Mouse (Mus musculus) midbrain, embryonic 15.5 days (tissue): ENCODE results near the gene Usp32. TPM values are rescaled to one million over a fixed set of nuclear protein-coding genes. Genes with fewer than 3 reads are reported as not detected.

Source experiments
- ATAC-seq: fragments of 200-750 bp; cut with Nextera tagmentation; replicated peaks from 2 replicates; pipeline ENCODE4 v1.8.0; 2017; ENCODE audit warnings: moderate TSS enrichment
- H3K27ac ChIP-seq: fragments of 300-500 bp; sonication (generic); 2 replicates; pipeline ENCODE4 v1.5.1; 2015; ENCODE audit warnings: mild to moderate bottlenecking, inconsistent platforms
- H3K27me3 ChIP-seq: fragments of 300-500 bp; sonication (generic); replicated peaks from 2 replicates; pipeline ENCODE4 v1.6.1; 2015; ENCODE audit warnings: inconsistent platforms
- H3K36me3 ChIP-seq: fragments of 300-500 bp; sonication (generic); replicated peaks from 2 replicates; pipeline ENCODE4 v1.6.1; 2015; ENCODE audit warnings: inconsistent platforms
- H3K4me1 ChIP-seq: fragments of 300-500 bp; sonication (generic); 2 replicates; pipeline ENCODE4 v1.6.1; 2015; ENCODE audit warnings: inconsistent platforms
- H3K4me2 ChIP-seq: fragments of 300-500 bp; sonication (generic); 2 replicates; pipeline ENCODE4 v1.6.1; 2015; ENCODE audit warnings: inconsistent platforms, mild to moderate bottlenecking, moderate library complexity
- H3K4me3 ChIP-seq: fragments of 300-500 bp; sonication (generic); 2 replicates; pipeline ENCODE4 v1.5.1; 2015; ENCODE audit warnings: mild to moderate bottlenecking, inconsistent platforms
- H3K9ac ChIP-seq: fragments of 300-500 bp; sonication (generic); 2 replicates; pipeline ENCODE4 v1.6.1; 2015; ENCODE audit warnings: mild to moderate bottlenecking, inconsistent platforms
- H3K9me3 ChIP-seq: fragments of 300-500 bp; sonication (generic); 2 replicates; pipeline ENCODE4 v1.6.1; 2016; ENCODE audit warnings: inconsistent platforms
- WGBS: fragments of 180-500 bp; shearing (Covaris S2); methylation state at CpG from one replicate; pipeline ENCODE4 v1.1.7; 2015; ENCODE audit warnings: mixed read lengths; 5-methylcytosine and 5-hydroxymethylcytosine counted together
- polyA plus RNA-seq: library from polyadenylated mRNA; unstranded; fragments of >200 nt; fragmentation: Nextera tagmentation; extraction: Ambion mirVana; gene quantifications from 2 replicates; pipeline ENCODE4 v1.2.1, GENCODE M21; 2015

The Usp32 gene
- polyA plus RNA-seq, 1 experiment from 2014 or later, result 12.7 TPM

DNA sequence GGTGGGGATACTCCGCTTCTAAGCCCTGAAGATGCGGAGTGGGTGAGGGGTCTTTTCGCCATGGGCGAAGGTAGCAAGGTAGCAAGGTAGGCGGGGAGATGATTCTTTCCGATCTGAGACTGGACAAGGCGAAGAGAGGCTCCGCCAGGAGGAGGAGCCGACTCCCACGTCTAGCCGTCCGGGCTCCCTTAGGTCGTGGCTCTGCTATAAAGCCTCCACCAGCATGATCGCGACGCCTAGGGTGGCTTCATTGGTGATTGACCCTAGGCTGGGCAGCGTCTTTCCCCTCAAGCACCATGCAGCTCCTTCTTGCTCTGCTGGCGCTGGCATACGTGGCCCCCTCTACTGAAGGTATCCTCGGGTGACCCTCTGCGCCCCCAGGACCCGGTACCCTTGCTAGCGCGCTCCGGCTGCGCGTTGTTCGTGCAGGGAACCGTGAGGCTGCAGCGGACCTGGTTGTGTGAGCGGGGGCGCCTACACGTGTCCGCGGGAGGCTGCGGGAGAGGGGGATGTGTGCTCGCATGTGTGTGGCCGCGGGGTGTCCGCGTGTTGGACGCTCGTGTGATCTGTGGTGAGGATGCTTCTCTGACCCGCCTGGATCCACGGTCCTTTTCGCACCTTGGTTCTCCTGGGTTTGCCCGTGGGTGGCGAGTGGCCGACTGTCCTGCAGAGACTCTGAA, 182.2 kb downstream of the Usp32 start, which contains the start of gene Car4:
Gene Car4, plus strand, starts transcription at position 196 of the 680 bp plus-strand sequence.
- Histone ChIP-seq H3K27me3 (peaks cover 46% of the 10 kb centered on the region), H3K4me1 (peaks cover 24% of the 10 kb centered on the region), H3K27ac (no peak within 1 kb of the TSS), H3K4me3 (peak within 1 kb of the TSS; percentile 38), H3K9ac (peak within 1 kb of the TSS; percentile 17), H3K36me3 (no peaks in the 10 kb centered on the region), H3K9me3 (no peaks in the 10 kb centered on the region), H3K4me2 (peak within 1 kb of the TSS; percentile 75)
- WGBS, result under 1% methylated on average over 49 of the region's 49 CpGs
- ATAC-seq, result no peak

DNA sequence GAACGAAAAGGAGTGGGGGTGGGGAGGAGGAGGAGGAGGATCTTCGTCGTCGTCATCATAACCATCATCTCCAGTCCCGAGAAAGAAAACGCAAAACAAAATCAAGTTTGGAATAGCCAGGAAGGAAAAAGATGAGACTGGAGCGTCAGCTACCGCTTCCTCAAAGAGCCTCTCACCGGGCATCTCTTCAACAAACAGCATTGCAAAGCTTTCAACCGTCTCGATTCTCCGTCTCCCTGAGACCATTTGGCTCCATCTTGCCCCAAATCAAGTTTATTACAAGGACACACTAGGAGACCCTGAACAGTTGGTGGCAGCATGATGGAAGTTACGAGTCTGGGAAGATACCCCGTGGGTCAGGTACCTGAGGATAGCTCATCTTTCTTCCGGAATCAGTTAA, 182.8 kb downstream of the Usp32 start:
- Histone ChIP-seq H3K27me3 (peaks cover 46% of the 10 kb centered on the region), H3K27ac (no peak overlapping the region), H3K9ac (no peak overlapping the region), H3K4me1 (peaks cover 24% of the 10 kb centered on the region), H3K9me3 (no peaks in the 10 kb centered on the region), H3K4me2 (peak overlapping the region; percentile 75), H3K36me3 (no peaks in the 10 kb centered on the region), H3K4me3 (peak overlapping the region; percentile 38)
- 9% methylated on average over 15 of the region's 15 CpGs for WGBS
- no peak for ATAC-seq

DNA sequence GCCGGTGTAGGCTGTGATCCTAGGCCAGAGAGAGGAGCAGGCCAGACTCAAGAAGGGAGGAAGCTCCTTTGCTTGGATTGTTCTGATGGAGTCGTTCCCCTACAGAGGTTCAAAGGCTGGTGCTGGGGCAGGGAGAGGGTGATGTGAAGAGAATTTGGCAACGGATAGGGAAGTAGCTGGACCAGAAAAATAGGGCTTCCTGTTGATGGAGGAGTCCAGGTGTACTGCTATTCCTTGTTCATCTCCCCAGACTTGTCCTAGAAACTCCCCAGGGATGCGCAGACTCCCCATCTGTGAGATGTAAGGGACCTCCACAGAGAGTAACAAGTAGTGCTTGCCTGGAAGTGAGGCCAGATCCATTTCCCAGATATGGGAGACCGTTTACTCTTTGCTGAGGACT, 183.6 kb downstream of the Usp32 start:
- Histone ChIP-seq H3K27ac (no peak overlapping the region), H3K4me2 (no peak overlapping the region), H3K9me3 (no peaks in the 10 kb centered on the region), H3K9ac (no peak overlapping the region), H3K36me3 (no peaks in the 10 kb centered on the region), H3K27me3 (peaks cover 46% of the 10 kb centered on the region), H3K4me3 (no peak overlapping the region), H3K4me1 (peaks cover 24% of the 10 kb centered on the region)
- WGBS, result 29% methylated on average over 5 of the region's 5 CpGs
- ATAC-seq, result no peak

DNA sequence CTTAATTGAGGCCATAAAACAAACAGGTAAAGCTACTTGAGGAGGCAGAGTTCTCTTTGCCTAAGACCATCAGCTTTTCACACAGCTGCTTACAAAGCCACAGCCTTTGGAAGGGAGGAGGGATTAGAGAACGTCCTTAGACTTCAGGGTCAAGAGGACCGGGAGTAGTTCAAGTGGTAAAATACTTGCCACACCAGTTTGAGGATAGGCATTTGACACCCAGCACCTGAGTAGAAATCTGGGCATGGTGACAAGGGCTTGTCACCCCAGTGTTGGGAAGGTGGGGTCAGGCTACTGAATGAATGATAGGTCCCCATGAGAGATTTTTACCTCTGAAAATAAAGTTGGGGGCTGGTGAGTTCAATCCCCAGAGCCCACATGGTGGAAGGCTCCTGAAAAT, 187.3 kb downstream of the Usp32 start:
- Histone ChIP-seq H3K9me3 (no peaks in the 10 kb centered on the region), H3K4me1 (peaks cover 7% of the 10 kb centered on the region), H3K4me3 (no peak overlapping the region), H3K9ac (no peak overlapping the region), H3K27ac (no peak overlapping the region), H3K27me3 (peaks cover 18% of the 10 kb centered on the region), H3K4me2 (no peak overlapping the region), H3K36me3 (no peaks in the 10 kb centered on the region)
- 25% methylated on average over 2 of the region's 2 CpGs for WGBS
- ATAC-seq, result no peak

DNA sequence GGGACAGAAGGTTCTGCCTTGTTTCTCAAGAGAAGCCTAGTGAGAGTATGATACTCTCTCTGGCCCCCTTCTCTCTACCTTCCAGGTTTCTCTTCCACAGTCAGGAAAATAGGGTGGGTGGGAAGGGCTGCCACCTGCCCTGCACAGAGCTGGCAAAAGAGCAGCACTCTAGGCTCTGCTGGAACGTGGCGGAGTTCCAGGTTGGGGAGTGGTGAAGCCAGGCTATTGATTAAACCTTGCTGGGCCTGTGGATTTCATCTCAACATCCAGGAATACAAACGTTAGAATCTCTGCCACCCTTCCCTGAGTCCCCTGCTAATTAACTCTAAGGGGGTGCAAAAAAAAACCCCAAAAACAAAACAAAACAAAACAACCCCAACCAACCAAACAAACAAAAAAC, 191.4 kb downstream of the Usp32 start:
- Histone ChIP-seq H3K36me3 (no peaks in the 10 kb centered on the region), H3K4me3 (no peak overlapping the region), H3K9me3 (no peaks in the 10 kb centered on the region), H3K4me1 (peaks cover 17% of the 10 kb centered on the region), H3K27me3 (no peaks in the 10 kb centered on the region), H3K9ac (no peak overlapping the region), H3K4me2 (no peak overlapping the region), H3K27ac (no peak overlapping the region)
- no peak for ATAC-seq
- WGBS, result 43% methylated on average over 3 of the region's 3 CpGs

DNA sequence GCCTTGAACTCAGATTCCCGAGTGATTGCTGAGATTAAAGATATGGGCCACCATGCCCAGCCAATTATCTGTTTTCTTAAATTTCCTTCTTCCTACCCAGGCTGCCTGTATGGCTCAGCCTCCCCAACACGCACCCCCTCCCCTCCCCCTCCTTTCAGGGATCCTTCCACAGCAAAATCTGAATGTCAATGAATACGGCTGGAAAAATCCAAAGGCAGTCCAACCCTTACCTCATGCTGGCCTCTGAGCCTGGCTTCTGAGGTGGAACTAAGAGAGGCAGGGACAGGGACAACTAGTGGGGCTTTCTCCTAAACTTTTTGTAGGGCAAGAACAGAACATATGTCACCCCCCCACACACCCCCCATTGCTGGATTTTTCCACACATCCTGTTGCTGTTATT, 191.8 kb downstream of the Usp32 start:
- Histone ChIP-seq H3K4me1 (peaks cover 20% of the 10 kb centered on the region), H3K36me3 (no peaks in the 10 kb centered on the region), H3K9ac (no peak overlapping the region), H3K4me3 (no peak overlapping the region), H3K27me3 (no peaks in the 10 kb centered on the region), H3K4me2 (no peak overlapping the region), H3K9me3 (no peaks in the 10 kb centered on the region), H3K27ac (no peak overlapping the region)
- no peak for ATAC-seq
- WGBS, result 36% methylated on average over 3 of the region's 3 CpGs

DNA sequence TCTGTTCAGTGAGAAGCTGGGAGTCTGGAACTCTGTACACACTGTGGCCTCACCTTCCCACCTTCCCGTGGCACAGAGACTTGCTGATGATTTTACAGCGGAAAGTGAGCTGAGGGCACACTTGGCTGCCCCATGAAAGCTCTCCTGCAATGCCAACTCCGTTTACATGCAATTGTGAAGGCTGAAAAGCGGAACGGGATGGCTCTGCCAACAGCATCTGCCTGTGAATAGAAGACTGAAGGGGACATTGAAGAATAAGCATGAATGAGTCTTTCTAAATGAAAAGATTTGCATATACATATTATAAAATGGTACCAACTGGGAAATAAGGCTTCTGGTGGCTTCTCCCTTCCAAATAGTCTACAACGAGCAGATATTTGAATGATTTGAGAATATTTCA, 192.8 kb downstream of the Usp32 start:
- Histone ChIP-seq H3K4me3 (no peak overlapping the region), H3K36me3 (no peaks in the 10 kb centered on the region), H3K4me2 (no peak overlapping the region), H3K27me3 (no peaks in the 10 kb centered on the region), H3K27ac (0 out of 2 replicates have a peak overlapping the region, but pooled peaks have one; percentile 11), H3K4me1 (peaks cover 20% of the 10 kb centered on the region), H3K9ac (no peak overlapping the region), H3K9me3 (no peaks in the 10 kb centered on the region)
- 56% methylated on average over 6 of the region's 6 CpGs for WGBS
- no peak for ATAC-seq

DNA sequence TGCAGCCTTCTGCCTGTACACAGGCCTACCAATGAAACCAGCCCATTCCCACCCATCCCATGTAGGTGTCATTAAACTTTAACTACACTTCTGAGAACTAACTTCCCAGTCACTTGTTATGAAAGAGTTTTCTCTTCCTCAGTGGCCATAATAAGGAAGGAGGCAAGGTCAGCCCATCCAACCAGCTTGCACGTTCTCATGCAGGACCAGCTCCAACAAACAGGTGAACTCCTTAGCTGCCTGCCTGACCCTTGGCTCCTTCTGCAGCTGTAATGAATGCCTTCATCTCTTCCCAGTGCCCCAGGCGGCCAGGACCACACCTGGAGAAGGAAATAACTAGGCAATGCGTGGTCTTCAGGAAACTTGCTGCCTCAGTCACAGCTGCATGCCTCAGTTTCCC, 194.1 kb downstream of the Usp32 start:
- H3K9me3 ChIP-seq, result no peaks in the 10 kb centered on the region
- no peak overlapping the region for H3K4me3 ChIP-seq
- H3K36me3 ChIP-seq, result no peaks in the 10 kb centered on the region
- H3K4me1 ChIP-seq, result peaks cover 20% of the 10 kb centered on the region
- H3K27ac ChIP-seq, result no peak overlapping the region
- H3K9ac ChIP-seq, result no peak overlapping the region
- H3K27me3 ChIP-seq, result no peaks in the 10 kb centered on the region
- ATAC-seq, result no peak
- 66% methylated on average over 3 of the region's 3 CpGs for WGBS
- no peak overlapping the region for H3K4me2 ChIP-seq

DNA sequence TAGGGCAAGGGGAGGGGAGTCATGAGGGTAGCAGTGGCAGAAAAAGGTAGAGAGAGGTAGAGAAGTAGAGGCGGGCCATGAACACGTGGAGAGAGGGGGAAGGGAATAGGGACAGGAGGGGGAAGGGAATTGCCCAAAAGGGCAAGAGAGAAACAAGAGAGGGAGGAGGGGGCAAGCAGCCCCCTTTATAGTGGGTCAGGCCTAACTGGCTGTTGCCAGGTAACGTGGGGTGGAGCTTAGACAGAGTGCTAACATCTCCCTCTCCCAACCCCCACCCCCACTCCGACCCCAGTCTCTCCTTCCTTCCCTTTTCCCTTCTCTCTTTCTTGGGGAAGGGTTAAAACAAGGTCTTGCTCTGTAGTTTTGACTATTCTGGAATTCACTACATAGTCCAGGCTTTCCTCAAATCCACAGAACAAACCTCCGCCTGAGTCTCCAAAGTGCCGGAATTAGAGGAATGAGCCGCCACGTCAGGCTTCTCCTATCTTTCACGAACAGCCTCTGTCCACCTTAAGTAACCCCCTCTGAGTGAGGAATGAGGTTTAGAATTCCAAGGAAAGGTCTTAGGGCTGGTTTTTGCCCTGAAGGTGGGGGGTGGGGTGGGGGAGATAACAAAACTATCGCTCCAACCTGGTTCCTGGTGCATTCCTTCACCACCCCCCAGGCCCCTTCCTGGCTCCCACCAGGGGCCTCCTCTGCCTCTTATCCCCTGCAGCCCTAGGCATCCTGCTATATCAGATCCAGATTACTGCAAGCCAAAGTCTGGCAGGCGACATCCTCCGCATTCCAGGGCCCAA, 195.1 kb downstream of the Usp32 start:
- no peaks in the 10 kb centered on the region for H3K9me3 ChIP-seq
- no peak overlapping the region for H3K4me3 ChIP-seq
- no peak for ATAC-seq
- no peaks in the 10 kb centered on the region for H3K27me3 ChIP-seq
- H3K27ac ChIP-seq, result no peak overlapping the region
- H3K4me2 ChIP-seq, result peak overlapping the region; percentile 13; the same call in 1 of the 2 replicates
- peaks cover 20% of the 10 kb centered on the region for H3K4me1 ChIP-seq
- H3K9ac ChIP-seq, result no peak overlapping the region
- no peaks in the 10 kb centered on the region for H3K36me3 ChIP-seq
- 4% methylated on average over 12 of the region's 12 CpGs for WGBS

DNA sequence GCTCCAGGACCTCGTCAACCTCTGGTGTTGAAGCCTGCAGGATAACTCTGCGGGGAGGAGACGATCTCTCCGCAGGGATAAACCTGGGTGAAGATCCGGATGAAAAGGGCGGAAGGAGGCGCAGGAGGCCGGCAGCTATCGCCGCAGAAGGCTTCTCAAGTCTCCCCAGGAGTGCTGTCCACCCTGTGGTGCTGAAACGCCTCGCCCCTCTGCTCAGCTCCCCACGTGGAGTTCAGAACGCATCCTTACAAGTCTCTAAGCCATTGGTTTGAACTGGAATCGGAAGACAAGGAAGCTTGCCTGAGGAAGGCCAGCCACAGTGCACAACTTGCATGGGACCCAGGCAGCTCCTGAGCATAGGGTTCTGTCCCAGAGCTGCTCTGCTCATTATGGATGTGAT, 196.0 kb downstream of the Usp32 start:
- Histone ChIP-seq H3K9ac (no peak overlapping the region), H3K27ac (no peak overlapping the region), H3K9me3 (no peaks in the 10 kb centered on the region), H3K4me1 (peaks cover 20% of the 10 kb centered on the region), H3K4me3 (no peak overlapping the region), H3K27me3 (no peaks in the 10 kb centered on the region), H3K36me3 (no peaks in the 10 kb centered on the region), H3K4me2 (peak overlapping the region; percentile 40)
- 1% methylated on average over 15 of the region's 15 CpGs for WGBS
- ATAC-seq, result no peak

DNA sequence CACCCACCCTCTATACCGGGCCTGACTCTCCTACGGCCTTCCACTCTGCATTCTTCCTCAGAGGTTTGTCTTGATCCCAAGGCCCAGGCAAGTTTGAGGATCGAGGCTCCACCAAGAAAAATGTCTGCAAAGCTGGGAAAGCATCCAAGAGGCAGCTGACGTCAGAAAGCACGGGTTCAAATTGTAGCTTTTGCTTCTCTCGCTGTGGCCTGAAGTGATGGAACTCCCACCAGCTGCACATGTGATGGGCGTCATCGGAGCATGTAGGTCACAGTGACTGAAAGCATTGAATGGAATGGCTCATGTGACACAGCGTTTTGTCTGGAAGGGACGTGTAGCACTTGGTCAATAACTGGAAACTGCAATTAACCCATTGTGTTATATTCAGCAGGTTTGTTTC, 199.8 kb downstream of the Usp32 start:
- Histone ChIP-seq H3K9me3 (no peaks in the 10 kb centered on the region), H3K27me3 (no peaks in the 10 kb centered on the region), H3K27ac (peak overlapping the region; percentile 5; the same call in 1 of the 2 replicates), H3K9ac (no peak overlapping the region), H3K36me3 (no peaks in the 10 kb centered on the region), H3K4me2 (no peak overlapping the region), H3K4me3 (no peak overlapping the region), H3K4me1 (peaks cover 19% of the 10 kb centered on the region)
- no peak for ATAC-seq
- 70% methylated on average over 10 of the region's 10 CpGs for WGBS

DNA sequence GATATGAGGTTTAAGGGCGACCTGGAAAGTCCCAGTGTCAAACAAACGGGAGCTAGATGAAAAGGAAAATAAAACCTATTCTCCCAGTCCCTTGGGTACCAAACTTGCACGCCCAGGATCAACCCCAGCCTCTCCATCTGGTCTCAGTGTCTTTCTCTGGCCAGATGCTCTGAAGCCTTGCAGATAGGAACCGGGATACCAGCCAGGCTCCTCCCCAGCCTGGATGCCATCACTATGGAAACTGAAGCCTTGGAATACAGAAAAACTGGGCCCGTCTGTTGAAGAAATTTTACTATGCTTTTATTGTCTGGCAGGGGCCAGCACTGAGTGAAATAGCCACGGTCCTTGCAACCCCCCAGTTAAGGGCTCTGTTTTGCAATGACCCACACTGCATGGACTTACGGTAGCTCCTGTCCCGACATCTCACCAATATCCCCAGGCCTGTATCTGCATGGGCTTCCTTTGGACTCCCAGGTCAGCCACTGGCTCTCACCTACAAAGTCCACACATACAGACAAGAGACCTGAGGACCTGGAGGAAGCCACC, 200.4 kb downstream of the Usp32 start:
- 46% methylated on average over 8 of the region's 8 CpGs for WGBS
- H3K27me3 ChIP-seq, result no peaks in the 10 kb centered on the region
- H3K27ac ChIP-seq, result peak overlapping the region; percentile 5; the same call in 1 of the 2 replicates
- no peak overlapping the region for H3K4me3 ChIP-seq
- ATAC-seq, result no peak
- H3K9ac ChIP-seq, result no peak overlapping the region
- peaks cover 14% of the 10 kb centered on the region for H3K4me1 ChIP-seq
- no peaks in the 10 kb centered on the region for H3K9me3 ChIP-seq
- H3K36me3 ChIP-seq, result no peaks in the 10 kb centered on the region
- no peak overlapping the region for H3K4me2 ChIP-seq
